Mouse (Mus musculus): ENCODE data around the gene Pde4a. TPM values are rescaled to one million over a fixed set of nuclear protein-coding genes. Genes with fewer than 3 reads are reported as not detected.

The Pde4a gene
- polyA plus RNA-seq, 1 experiment: 9.0 TPM

GRCm38 (mm10) chr9:21136401-21136800, 29.1 kb upstream of the Pde4a start:
- TF ChIP-seq POLR2A (IDR thresholded peaks at IDR 0.05; ENCODE audit: low read depth, low read length) (no peak), CTCF (conservative IDR thresholded peaks at IDR 0.05; ENCODE audit: insufficient read depth, insufficient read length, low read depth, low read length) (no peak)
- Histone ChIP-seq H3K27ac (ENCODE audit: insufficient read depth, low read depth, low read length) (peak overlapping the region; percentile 70), H3K36me3 (ENCODE audit: control insufficient read depth, insufficient read depth, low read length) (no peaks in the 10 kb centered on the region), H3K4me1 (ENCODE audit: control insufficient read depth, insufficient read depth, low read length) (peaks cover 6% of the 10 kb centered on the region), H3K4me3 (ENCODE audit: insufficient read depth, low read depth, low read length) (no peak overlapping the region), H3K27me3 (replicated peaks; ENCODE audit: control insufficient read depth, insufficient read depth, low read length) (no peaks in the 10 kb centered on the region)
- 67% methylated on average over 6 of the region's 6 CpGs for whole genome bisulfite sequencing
- peak; percentile 59 for DNase-seq

GRCm38 (mm10) chr9:21137229-21137628, 28.3 kb upstream of the Pde4a start:
- peaks cover 6% of the 10 kb centered on the region for H3K4me1 ChIP-seq (ENCODE audit: control insufficient read depth, insufficient read depth, low read length)
- WGBS: 57% methylated on average over 3 of the region's 3 CpGs
- DNase-seq: peak; percentile 69
- no peaks in the 10 kb centered on the region; the same call in none of the 2 replicates for H3K36me3 ChIP-seq (ENCODE audit: control insufficient read depth, insufficient read depth, low read length)
- TF ChIP-seq CTCF (conservative IDR thresholded peaks at IDR 0.05; ENCODE audit: insufficient read depth, insufficient read length, low read depth, low read length) (peak; percentile 56), POLR2A (IDR thresholded peaks at IDR 0.05; ENCODE audit: low read depth, low read length) (no peak)
- no peaks in the 10 kb centered on the region for H3K27me3 ChIP-seq (replicated peaks; ENCODE audit: control insufficient read depth, insufficient read depth, low read length)
- H3K27ac ChIP-seq (ENCODE audit: insufficient read depth, low read depth, low read length): peak overlapping the region; percentile 26; the same call in 1 of the 2 replicates
- H3K4me3 ChIP-seq (ENCODE audit: insufficient read depth, low read depth, low read length): no peak overlapping the region

GRCm38 (mm10) chr9:21138386-21138785, 27.1 kb upstream of the Pde4a start:
- WGBS: 70% methylated on average over 4 of the region's 4 CpGs
- TF ChIP-seq POLR2A (IDR thresholded peaks at IDR 0.05; ENCODE audit: low read depth, low read length) (no peak), CTCF (conservative IDR thresholded peaks at IDR 0.05; ENCODE audit: insufficient read depth, insufficient read length, low read depth, low read length) (no peak)
- no peak for DNase-seq
- H3K36me3 ChIP-seq (ENCODE audit: control insufficient read depth, insufficient read depth, low read length): no peaks in the 10 kb centered on the region; the same call in none of the 2 replicates
- no peak overlapping the region for H3K27ac ChIP-seq (ENCODE audit: insufficient read depth, low read depth, low read length)
- no peaks in the 10 kb centered on the region for H3K27me3 ChIP-seq (replicated peaks; ENCODE audit: control insufficient read depth, insufficient read depth, low read length)
- peaks cover 6% of the 10 kb centered on the region for H3K4me1 ChIP-seq (ENCODE audit: control insufficient read depth, insufficient read depth, low read length)
- no peak overlapping the region for H3K4me3 ChIP-seq (ENCODE audit: insufficient read depth, low read depth, low read length)

- H3K4me1 ChIP-seq (ENCODE audit: control insufficient read depth, insufficient read depth, low read length): peaks cover 1% of the 10 kb centered on the region; the same call in 1 of the 2 replicates
- TF ChIP-seq CTCF (conservative IDR thresholded peaks at IDR 0.05; ENCODE audit: insufficient read depth, insufficient read length, low read depth, low read length): no peak
- DNase-seq: no peak
- WGBS: 82% methylated on average over 14 of the region's 14 CpGs
- no peak overlapping the region for H3K27ac ChIP-seq (ENCODE audit: insufficient read depth, low read depth, low read length)
- no peak overlapping the region for H3K4me3 ChIP-seq (ENCODE audit: insufficient read depth, low read depth, low read length)
- H3K36me3 ChIP-seq (ENCODE audit: control insufficient read depth, insufficient read depth, low read length): no peaks in the 10 kb centered on the region; the same call in none of the 2 replicates
- H3K27me3 ChIP-seq (replicated peaks; ENCODE audit: control insufficient read depth, insufficient read depth, low read length): no peaks in the 10 kb centered on the region
These were observed 23.6 kb upstream of the Pde4a start for GRCm38 (mm10) chr9:21141922-21142321.

- Histone ChIP-seq H3K27me3 (replicated peaks; ENCODE audit: control insufficient read depth, insufficient read depth, low read length) (no peaks in the 10 kb centered on the region), H3K4me1 (ENCODE audit: control insufficient read depth, insufficient read depth, low read length) (peaks cover 16% of the 10 kb centered on the region; the same call in 1 of the 2 replicates), H3K4me3 (ENCODE audit: insufficient read depth, low read depth, low read length) (no peak overlapping the region), H3K27ac (ENCODE audit: insufficient read depth, low read depth, low read length) (no peak overlapping the region), H3K36me3 (ENCODE audit: control insufficient read depth, insufficient read depth, low read length) (no peaks in the 10 kb centered on the region; the same call in none of the 2 replicates)
- DNase-seq: no peak
- TF ChIP-seq POLR2A (IDR thresholded peaks at IDR 0.05; ENCODE audit: low read depth, low read length) (no peak), CTCF (conservative IDR thresholded peaks at IDR 0.05; ENCODE audit: insufficient read depth, insufficient read length, low read depth, low read length) (no peak)
- 92% methylated on average over 3 of the region's 3 CpGs for WGBS
These were observed 21.2 kb upstream of the Pde4a start for GRCm38 (mm10) chr9:21144361-21144760.

GRCm38 (mm10) chr9:21145431-21145830, 20.1 kb upstream of the Pde4a start:
- Histone ChIP-seq H3K27ac (ENCODE audit: insufficient read depth, low read depth, low read length) (no peak overlapping the region), H3K27me3 (replicated peaks; ENCODE audit: control insufficient read depth, insufficient read depth, low read length) (no peaks in the 10 kb centered on the region), H3K4me3 (ENCODE audit: insufficient read depth, low read depth, low read length) (no peak overlapping the region), H3K36me3 (ENCODE audit: control insufficient read depth, insufficient read depth, low read length) (no peaks in the 10 kb centered on the region; the same call in none of the 2 replicates), H3K4me1 (ENCODE audit: control insufficient read depth, insufficient read depth, low read length) (peaks cover 16% of the 10 kb centered on the region; the same call in 1 of the 2 replicates)
- no peak for DNase-seq
- TF ChIP-seq POLR2A (IDR thresholded peaks at IDR 0.05; ENCODE audit: low read depth, low read length): no peak
- no peak for TF ChIP-seq CTCF (conservative IDR thresholded peaks at IDR 0.05; ENCODE audit: insufficient read depth, insufficient read length, low read depth, low read length)
- WGBS: 86% methylated on average over 4 of the region's 4 CpGs

- 24% methylated on average over 10 of the region's 10 CpGs for WGBS
- peak; percentile 51 for DNase-seq
- H3K27ac ChIP-seq (ENCODE audit: insufficient read depth, low read depth, low read length): no peak overlapping the region
- no peaks in the 10 kb centered on the region; the same call in none of the 2 replicates for H3K36me3 ChIP-seq (ENCODE audit: control insufficient read depth, insufficient read depth, low read length)
- no peaks in the 10 kb centered on the region for H3K27me3 ChIP-seq (replicated peaks; ENCODE audit: control insufficient read depth, insufficient read depth, low read length)
- TF ChIP-seq POLR2A (IDR thresholded peaks at IDR 0.05; ENCODE audit: low read depth, low read length) (no peak), CTCF (conservative IDR thresholded peaks at IDR 0.05; ENCODE audit: insufficient read depth, insufficient read length, low read depth, low read length) (no peak)
- peaks cover 16% of the 10 kb centered on the region; the same call in 1 of the 2 replicates for H3K4me1 ChIP-seq (ENCODE audit: control insufficient read depth, insufficient read depth, low read length)
- H3K4me3 ChIP-seq (ENCODE audit: insufficient read depth, low read depth, low read length): no peak overlapping the region
These were observed 18.8 kb upstream of the Pde4a start for GRCm38 (mm10) chr9:21146722-21147121.

All from kidney, adult 2 months (tissue).